Mouse (Mus musculus) liver, adult 2 months (tissue): ENCODE results near the gene Rabac1.

Source experiments
- CTCF ChIP-seq: fragments of 200-500 bp; IDR thresholded peaks from 2 replicates; pipeline ENCODE4 v1.5.1; 2011; ENCODE audit warnings: low read depth, low read length, control low read depth
- POLR2A ChIP-seq: fragments of 200-500 bp; IDR thresholded peaks from 2 replicates; pipeline ENCODE4 v1.6.1; 2011; ENCODE audit warnings: low read length, control low read depth; ENCODE audit not compliant: insufficient read depth; ENCODE audit errors: extremely low read depth

- TF ChIP-seq CTCF (no peak), POLR2A (no peak)
Observed at GRCm38 (mm10) chr7:25003820-25004388, 31.4 kb upstream of the Rabac1 start.
